Mouse (Mus musculus): ENCODE data around the gene Aipl1.

DNA sequence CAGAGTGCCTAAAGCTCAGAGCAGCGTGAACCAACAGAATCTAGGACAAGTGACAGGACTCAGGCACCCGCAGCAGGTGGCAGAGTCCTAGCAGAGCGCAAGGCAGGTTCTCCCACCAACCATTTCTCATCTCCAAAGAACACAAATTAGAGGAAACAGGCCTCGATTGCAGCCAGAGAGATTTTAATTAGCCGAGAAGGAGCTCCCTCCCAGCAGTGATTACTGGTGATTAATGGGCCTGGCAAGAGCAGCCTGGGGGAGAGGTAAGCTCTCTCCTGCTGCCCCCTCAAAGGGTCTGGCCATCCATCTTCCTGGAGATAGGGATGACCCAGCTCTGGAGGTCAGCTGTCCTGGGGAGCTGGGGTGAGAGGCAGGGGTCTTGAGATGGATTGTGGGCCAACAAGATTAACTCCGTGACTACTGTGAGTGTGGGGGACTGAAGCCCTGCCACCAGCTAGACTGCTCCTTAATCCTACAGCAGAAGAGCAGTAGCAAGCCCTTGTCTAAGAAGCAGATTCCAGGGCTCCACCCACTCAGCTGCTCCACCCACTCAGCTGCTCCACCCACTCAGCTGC is 35.1 kb upstream of the Aipl1 start:
- TF ChIP-seq CTCF (IDR thresholded peaks at IDR 0.05; ENCODE audit: insufficient read depth, low read length), result no peak
- TF ChIP-seq POLR2A (IDR thresholded peaks at IDR 0.05; ENCODE audit: borderline replicate concordance, extremely low read depth, low read depth, low read length), result no peak

All from lung, adult 2 months (tissue).